Mouse (Mus musculus): Measurements from ENCODE around the gene Lrrc41. TPM values are rescaled to one million over a fixed set of nuclear protein-coding genes. Genes with fewer than 3 reads are reported as not detected.

The Lrrc41 gene
- total RNA-seq, 2 experiments from 2014 or later: 60.2 to 68.2 TPM

DNA sequence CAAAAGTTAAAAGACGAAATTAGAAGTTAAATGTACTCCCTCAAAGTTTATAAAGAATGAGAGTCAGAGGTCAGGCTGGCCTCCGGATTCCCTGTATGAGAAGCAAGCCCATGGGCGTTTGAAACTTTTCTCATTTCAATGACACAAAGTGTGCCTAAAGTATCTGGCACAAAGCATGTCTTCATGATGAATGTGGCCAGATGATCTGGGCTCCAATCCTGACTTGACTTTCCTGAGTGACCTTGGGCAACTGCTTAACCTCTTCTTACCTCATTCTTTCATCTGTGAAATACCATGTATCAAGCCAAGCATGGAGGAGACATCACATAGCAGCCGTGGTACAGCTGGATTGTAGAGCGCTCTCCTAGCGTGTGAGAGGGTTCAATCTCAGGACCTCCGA lies 67.2 kb downstream of the Lrrc41 start:
- no peak for DNase-seq

DNA sequence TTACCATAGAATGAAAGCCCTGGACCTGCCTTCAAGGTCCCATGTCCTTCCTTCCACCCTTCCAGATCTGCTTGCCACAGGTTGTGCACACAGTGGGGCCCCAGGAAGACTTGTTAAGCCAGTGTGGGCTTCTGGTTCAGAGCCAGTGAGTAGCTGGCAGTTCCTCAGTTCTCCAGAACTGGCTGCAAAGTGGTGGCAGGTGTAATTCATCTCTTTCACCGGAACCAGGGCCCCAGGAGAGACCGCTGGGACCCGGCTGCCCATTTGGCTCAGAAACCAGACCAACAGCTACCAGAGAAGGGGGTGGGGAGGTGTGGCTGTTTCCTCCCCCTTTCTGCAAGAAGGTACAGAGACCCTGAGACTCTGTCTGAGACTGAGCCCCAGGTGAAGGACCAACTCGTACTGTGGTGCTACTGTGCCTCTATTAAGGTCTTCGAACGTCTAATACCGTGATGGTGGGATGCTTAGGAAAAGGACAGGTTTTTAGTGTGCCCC lies 68.3 kb downstream of the Lrrc41 start:
- peak; percentile 83 for DNase-seq
- intact Hi-C loops (cut with DNase I): loop anchor here (10.0 kb wide), 1 partner anchor 851 kb away; the partner anchor contains the start of genes Hectd3 and Urod

More for the DNA sequence above, 67.2 kb downstream of the Lrrc41 start:
- intact Hi-C loops (cut with DNase I): loop anchor here (10.0 kb wide), 1 partner anchor 853 kb away; the partner anchor contains the start of genes Hectd3 and Urod

DNA sequence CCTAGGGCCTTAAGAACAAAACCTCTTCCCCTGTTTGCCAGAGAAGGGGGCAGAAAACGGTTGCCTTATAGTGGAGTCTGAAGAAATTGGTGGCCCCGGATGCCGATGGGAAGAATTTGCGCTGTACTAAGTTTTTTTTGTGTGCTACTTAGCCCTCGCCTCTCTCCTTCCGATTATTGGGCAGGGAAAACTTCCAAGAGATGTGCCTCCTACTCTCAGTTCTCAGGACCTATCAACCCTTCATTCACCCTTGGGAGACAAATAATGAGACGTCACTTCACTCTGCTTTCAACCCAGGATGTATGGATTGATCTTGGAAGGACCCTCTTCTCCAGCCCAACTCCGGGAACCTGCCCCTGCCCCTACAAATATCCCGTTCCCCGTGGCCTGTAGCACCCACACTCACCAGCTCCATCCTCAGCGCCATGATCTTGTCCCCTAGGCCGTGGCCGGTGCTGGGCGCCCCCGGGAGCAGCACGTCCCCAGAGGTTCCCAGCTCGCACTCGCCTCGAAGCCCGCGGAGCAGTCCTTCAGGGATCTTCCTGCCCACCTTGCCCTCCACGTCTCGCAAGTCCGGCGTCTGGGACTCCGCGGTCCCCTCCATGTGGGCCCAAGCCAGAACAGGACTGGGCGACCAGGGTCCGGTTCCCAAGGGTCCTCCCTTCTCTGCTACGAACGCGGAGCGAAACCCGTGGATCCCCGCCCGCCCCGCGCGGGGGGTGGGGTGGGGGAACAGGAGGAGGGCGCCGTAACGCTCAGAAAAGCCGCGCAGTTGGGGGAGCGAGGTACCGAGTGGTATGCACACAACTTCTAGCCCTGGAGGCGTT lies 69.0 kb downstream of the Lrrc41 start:
- peak; percentile 55 for DNase-seq
- intact Hi-C loops (cut with DNase I): loop anchor here (10.0 kb wide), 1 partner anchor 851 kb away; the partner anchor contains the start of genes Hectd3 and Urod

Other genes with a start within 250 kb of the Lrrc41 start
- gene Mob3c, start 247.2 kb upstream of the Lrrc41 start, total RNA-seq (2021): 1 to 10 TPM; 3.9 TPM
- gene Mknk1, start 236.1 kb upstream of the Lrrc41 start, total RNA-seq (2021): 10 to 100 TPM; 28.8 to 29.8 TPM
- gene Kncn, start 190.9 kb upstream of the Lrrc41 start, total RNA-seq (2021): under 1 TPM in 1 of 2 experiments, not detected in 1; 0.32 TPM
- gene 6430628N08Rik, start 184.6 kb upstream of the Lrrc41 start, total RNA-seq (2021): under 1 TPM; 0.24 to 0.36 TPM
- under 1 TPM; 0.10 to 0.38 TPM for gene Dmbx1, start 135.3 kb upstream of the Lrrc41 start, total RNA-seq (2021)
- 10 to 100 TPM; 45.8 to 53.7 TPM for gene Faah, start 57.3 kb upstream of the Lrrc41 start, total RNA-seq (2021)
- gene Nsun4, start 21.4 kb upstream of the Lrrc41 start, total RNA-seq (2021): 1 to 10 TPM; 6.6 to 8.2 TPM
- 100 to 1,000 TPM; 319 to 327 TPM for gene Uqcrh, start 198 bp upstream of the Lrrc41 start, total RNA-seq (2021)
- gene Rad54l, start 48.4 kb downstream of the Lrrc41 start, total RNA-seq (2021): 1 to 10 TPM; 2.4 to 3.2 TPM
- gene Pomgnt1, start 48.6 kb downstream of the Lrrc41 start, total RNA-seq (2021): 10 to 100 TPM; 78.4 to 83.7 TPM
- gene Lurap1, start 76.1 kb downstream of the Lrrc41 start, total RNA-seq (2021): 10 to 100 TPM; 18.5 to 21.1 TPM
- gene Tspan1, start 92.3 kb downstream of the Lrrc41 start, total RNA-seq (2021): not detected
- gene 1700042G07Rik, start 98.1 kb downstream of the Lrrc41 start, total RNA-seq (2021): not detected
- 1 to 10 TPM; 1.9 to 3.1 TPM for gene Gm49337, start 98.1 kb downstream of the Lrrc41 start, total RNA-seq (2021)
- 10 to 100 TPM; 32.2 to 32.4 TPM for gene Pik3r3, start 146.3 kb downstream of the Lrrc41 start, total RNA-seq (2021)